Mouse (Mus musculus) layer of hippocampus, adult 11-12 months (tissue): Measurements from ENCODE around the gene Cpt1c.
"Not testable (repeated sequence)": the region's sequence is repeated elsewhere in the genome, so short reads cannot be mapped to it uniquely, and the experiment has no call there.

Experiments
- DNase-seq: peaks from one replicate; pipeline ENCODE4 v3.0.0; 2022; ENCODE audit warnings: low spot score

Gene Cpt1c

GRCm38 (mm10) chr7:44974383-44975116 is at the start of gene Cpt1c:
TSS of gene Cpt1c (minus strand) at chr7:44974851.
- DNase-seq: peak; percentile 91

DNA sequence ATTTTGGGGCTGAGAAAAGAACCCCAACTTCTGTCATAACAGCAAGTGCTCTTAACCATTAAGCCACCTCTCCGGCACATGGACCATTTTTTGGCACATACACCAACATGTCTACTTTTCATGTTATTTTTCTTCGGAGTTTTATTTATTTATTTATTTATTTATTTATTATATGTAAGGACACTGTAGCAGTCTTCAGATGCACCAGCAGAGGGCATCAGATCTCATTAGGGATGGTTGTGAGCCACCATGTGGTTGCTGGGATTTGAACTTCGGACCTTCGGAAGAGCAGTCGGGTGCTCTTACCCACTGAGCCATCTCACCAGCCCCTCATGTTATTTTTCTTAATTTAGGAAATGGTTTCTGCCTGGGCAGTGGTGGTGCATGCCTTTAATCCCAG is 49.1 kb upstream of the Cpt1c start:
- DNase-seq: not testable (repeated sequence)

GRCm38 (mm10) chr7:45020225-45020624 is 45.6 kb upstream of the Cpt1c start:
- DNase-seq: no peak

- no peak for DNase-seq
These were observed 44.5 kb upstream of the Cpt1c start for GRCm38 (mm10) chr7:45019031-45019571.

GRCm38 (mm10) chr7:45017242-45018061 is 42.8 kb upstream of the Cpt1c start, which contains the start of gene Rras:
TSS of gene Rras (plus strand) at chr7:45017961.
- DNase-seq: peak; percentile 91

DNA sequence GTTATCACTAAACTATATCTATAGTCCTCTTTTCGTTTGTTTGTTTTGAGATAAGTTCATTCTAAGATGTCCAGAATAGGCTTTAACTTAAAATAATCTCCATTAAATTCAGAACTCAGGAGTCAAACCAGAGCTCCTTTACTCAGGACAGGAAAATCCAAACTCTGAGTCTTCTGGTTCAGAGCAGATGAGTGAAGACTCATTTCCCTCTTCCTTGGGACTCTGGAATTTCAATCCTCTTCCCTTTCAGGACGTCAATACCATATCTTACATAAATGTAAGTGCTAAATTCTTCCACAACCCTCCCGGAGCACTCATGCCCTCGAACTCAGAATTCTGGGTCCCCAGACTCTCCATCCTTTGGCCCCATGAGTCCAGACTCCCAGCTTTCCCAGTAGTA is 42.1 kb upstream of the Cpt1c start:
- DNase-seq: no peak

DNA sequence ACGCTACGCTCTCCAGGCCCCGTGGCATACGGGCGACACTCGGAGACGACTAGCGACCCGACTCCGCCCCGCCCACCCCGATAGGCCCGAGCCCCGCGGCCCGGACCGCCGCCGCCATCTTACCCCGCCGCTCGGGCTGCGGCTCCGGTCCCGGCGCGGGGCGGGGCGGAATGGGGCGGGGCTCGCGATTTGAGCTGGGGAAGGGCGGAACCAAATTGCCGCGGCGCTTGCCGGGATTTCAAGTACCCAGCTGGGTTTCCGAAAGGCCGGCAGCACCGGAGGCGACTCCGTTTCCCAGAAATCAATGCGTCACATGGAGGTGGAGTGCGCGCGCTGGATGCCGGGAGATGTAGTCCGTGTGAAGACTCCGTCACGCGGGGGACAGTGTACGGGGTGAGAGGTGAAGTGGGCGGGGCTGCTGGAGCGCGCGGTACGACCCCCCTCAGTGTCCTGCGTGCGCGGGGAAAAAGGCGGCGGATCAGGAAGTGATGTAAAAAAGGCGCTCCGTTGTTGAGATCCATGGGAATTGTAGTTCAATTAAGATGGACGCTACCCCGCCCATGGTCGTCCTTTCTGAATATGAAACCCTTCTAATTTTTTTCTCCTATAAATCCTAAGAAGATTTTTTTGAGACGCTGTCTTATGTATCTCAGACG is 41.4 kb upstream of the Cpt1c start, which contains the start of gene Scaf1:
Gene Scaf1 (minus strand): TSS at position 407 of the 656 bp plus-strand sequence.
- DNase-seq: peak; percentile 100

- no peak for DNase-seq
These were observed 40.8 kb upstream of the Cpt1c start for GRCm38 (mm10) chr7:45015344-45015956.

DNA sequence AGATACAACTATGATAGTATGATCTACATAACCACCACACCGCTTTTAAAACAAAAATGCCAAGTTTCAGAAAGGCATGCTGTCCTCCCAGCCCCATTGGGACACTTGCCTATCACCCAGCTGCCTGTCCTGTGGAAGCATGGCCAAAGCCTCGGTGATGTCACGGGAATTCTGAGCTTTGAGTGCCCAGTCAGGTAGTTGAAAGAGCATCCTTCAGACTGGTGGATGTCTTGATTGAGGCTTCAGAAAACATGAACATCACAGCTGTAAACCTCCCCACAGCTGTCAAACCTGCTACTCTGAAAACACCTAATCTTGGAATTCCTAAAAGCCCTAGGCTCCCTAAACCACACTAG is 39.4 kb upstream of the Cpt1c start:
- no peak for DNase-seq

- no peak for DNase-seq
These were observed 38.9 kb upstream of the Cpt1c start for GRCm38 (mm10) chr7:45013366-45014095.

- DNase-seq: no peak
These were observed 38.2 kb upstream of the Cpt1c start for GRCm38 (mm10) chr7:45012824-45013223.

DNA sequence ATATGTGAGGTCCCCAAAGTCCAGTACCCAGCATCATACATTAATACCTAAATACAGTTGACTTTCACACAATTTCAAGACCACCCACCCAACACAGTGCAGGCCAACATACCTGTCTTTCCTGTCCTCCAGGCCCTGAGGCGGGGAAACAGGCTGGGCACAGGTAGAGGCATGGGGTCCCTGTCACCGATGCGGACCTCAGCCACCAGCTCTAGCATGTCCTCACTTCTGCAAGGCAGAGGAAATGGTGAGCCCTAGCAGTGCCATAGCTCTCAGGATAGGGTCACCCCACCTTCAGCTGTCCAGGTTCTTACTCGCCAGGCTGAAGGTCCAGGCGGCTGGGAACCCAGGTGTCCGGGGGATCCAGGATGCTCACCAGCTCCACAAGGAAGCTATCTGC is 37.4 kb upstream of the Cpt1c start:
- DNase-seq: no peak

DNA sequence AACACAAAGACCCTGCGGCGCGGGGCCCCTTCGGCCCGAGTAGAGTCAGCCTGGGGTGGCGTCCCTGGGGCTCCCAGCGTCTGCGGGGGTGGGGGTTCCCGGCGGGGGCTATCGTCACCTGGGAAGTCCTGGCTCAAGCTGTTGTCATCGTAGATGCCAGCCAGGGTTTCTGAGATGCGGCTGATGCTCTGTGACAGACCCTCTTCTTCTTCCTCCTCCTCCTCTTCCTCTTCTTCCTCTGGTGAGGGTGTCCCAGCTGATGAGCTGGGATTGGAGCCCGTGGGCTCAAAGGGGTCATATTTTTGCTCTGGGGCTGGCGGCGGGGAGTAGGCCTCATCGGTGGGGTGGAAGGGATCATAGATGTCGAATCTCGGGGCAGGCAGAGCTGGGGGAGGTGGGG is 33.8 kb upstream of the Cpt1c start:
- DNase-seq: no peak

GRCm38 (mm10) chr7:45007846-45008245 is 33.2 kb upstream of the Cpt1c start:
- no peak for DNase-seq

GRCm38 (mm10) chr7:45007141-45007540 is 32.5 kb upstream of the Cpt1c start:
- no peak for DNase-seq

- DNase-seq: no peak
These were observed 31.9 kb upstream of the Cpt1c start for GRCm38 (mm10) chr7:45006503-45006902.

- DNase-seq: no peak
These were observed 30.8 kb upstream of the Cpt1c start for GRCm38 (mm10) chr7:45005321-45005992.

GRCm38 (mm10) chr7:45004546-45004945 is 29.9 kb upstream of the Cpt1c start:
- DNase-seq: no peak

DNA sequence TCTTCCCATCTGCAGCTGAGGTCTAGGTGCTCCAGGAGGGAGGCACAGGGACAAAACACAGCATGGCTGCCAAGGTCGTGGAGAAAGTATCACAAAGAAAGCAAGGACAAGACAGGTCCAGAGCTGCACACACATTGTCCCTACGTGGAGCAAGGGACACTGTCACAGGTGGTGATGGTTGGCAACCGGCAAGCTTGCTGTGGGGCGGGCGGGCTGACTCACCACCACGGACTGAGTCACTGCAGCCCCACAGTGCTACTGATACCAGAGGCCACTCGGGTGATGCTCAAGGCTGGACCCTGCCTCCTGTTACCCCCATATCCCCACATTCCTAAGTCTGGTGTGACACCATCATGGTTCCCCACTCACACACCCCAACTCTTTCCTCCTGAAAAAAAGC is 27.8 kb upstream of the Cpt1c start:
- DNase-seq: no peak

DNA sequence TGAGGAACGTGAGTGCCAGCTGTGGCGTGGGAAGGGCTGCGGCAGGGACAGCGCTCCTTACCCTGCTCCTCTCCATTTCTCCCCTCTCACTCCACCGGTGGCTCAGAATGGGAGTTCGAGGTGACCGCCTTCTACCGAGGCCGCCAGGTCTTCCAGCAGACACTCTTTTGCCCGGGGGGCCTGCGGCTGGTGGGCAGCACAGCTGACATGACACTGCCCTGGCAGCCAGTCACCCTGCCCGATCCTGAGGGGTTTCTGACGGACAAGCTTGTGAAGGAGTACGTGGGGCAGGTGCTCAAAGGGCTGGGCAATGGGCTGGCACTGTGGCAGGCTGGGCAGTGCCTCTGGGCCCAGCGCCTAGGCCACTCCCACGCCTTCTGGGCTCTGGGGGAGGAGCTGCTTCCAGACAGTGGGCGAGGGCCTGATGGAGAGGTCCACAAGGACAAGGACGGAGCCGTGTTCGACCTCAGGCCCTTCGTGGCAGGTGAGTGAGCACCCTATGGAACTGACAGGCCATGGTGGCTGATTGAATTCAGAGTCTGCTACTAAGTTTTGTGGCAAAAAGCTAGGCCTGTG is 26.0 kb upstream of the Cpt1c start:
- no peak for DNase-seq
